Mouse (Mus musculus): Measurements from ENCODE around the gene Dnah9. TPM values are rescaled to one million over a fixed set of nuclear protein-coding genes. Genes with fewer than 3 reads are reported as not detected.

Gene Dnah9
- polyA plus RNA-seq, 1 experiment from 2014 or later, result not detected

DNA sequence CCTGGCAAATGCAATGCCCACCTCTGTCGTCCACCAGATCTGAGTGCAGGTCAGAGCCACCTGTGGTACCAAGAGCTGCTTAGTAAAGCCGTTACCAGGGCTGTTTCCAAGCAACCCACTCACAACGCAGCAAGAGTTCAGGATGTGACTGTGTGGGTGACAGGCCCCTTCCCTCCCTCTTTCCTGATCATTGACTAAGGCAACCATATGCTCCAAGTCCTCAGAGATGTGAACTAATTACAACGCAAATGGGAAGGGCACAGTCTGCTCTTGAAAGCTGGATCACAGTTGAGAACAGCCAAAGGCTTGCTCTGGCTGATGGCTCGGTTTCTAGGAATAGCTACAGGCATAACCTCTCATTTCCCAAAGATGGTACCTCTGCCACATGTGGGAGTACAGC, 95.4 kb downstream of the Dnah9 start:
- H3K36me3 ChIP-seq (replicated peaks), result no peaks in the 10 kb centered on the region
- no peak for ATAC-seq (ENCODE audit: insufficient read depth)
- WGBS (ENCODE audit: insufficient replicate concordance), result 54% methylated on average over 5 of the region's 5 CpGs

GRCm38 (mm10) chr11:66058956-66059355, 109.4 kb downstream of the Dnah9 start:
- no peak for ATAC-seq (ENCODE audit: insufficient read depth)
- H3K9ac ChIP-seq, result no peak overlapping the region
- no peaks in the 10 kb centered on the region for H3K9me3 ChIP-seq (replicated peaks)
- H3K27me3 ChIP-seq, result no peaks in the 10 kb centered on the region
- H3K27ac ChIP-seq (replicated peaks), result no peak overlapping the region
- 37% methylated on average over 3 of the region's 3 CpGs for WGBS (ENCODE audit: insufficient replicate concordance)
- no peak overlapping the region for H3K4me2 ChIP-seq
- H3K4me3 ChIP-seq (replicated peaks), result no peak overlapping the region
- H3K36me3 ChIP-seq (replicated peaks), result no peaks in the 10 kb centered on the region
- no peaks in the 10 kb centered on the region for H3K4me1 ChIP-seq (replicated peaks)

More for the DNA sequence above, 95.4 kb downstream of the Dnah9 start:
- Histone ChIP-seq H3K4me2 (no peak overlapping the region), H3K9ac (no peak overlapping the region), H3K27me3 (no peaks in the 10 kb centered on the region), H3K9me3 (replicated peaks) (no peaks in the 10 kb centered on the region), H3K4me3 (replicated peaks) (no peak overlapping the region), H3K4me1 (replicated peaks) (no peaks in the 10 kb centered on the region), H3K27ac (replicated peaks) (no peak overlapping the region)

DNA sequence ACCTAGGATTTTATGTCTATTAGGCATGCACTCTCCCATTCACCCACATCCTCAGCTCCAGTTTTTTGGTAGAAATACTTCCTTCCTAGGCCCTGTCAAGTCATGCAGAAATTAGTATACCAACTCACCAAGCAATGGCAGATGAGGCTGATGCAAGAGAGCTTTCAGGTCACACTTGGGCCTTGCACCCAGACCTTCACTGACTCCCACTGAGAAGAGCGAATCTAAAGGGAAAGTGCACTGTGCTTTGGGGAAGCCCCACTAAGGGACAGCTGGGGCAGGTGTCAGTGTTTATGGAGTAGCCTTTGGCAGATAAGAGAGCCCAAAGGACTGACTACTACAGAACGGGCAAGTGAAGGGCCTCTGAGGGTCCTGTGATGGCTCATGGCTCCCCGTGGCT, 117.1 kb downstream of the Dnah9 start:
- no peak overlapping the region for H3K4me3 ChIP-seq (replicated peaks)
- H3K4me2 ChIP-seq, result no peak overlapping the region
- H3K4me1 ChIP-seq (replicated peaks), result no peaks in the 10 kb centered on the region
- WGBS (ENCODE audit: insufficient replicate concordance), result 57% methylated on average over 3 of the region's 3 CpGs
- no peak overlapping the region for H3K9ac ChIP-seq
- no peaks in the 10 kb centered on the region for H3K9me3 ChIP-seq (replicated peaks)
- H3K36me3 ChIP-seq (replicated peaks), result no peaks in the 10 kb centered on the region
- no peak overlapping the region for H3K27ac ChIP-seq (replicated peaks)
- no peak for ATAC-seq (ENCODE audit: insufficient read depth)
- H3K27me3 ChIP-seq, result no peaks in the 10 kb centered on the region

DNA sequence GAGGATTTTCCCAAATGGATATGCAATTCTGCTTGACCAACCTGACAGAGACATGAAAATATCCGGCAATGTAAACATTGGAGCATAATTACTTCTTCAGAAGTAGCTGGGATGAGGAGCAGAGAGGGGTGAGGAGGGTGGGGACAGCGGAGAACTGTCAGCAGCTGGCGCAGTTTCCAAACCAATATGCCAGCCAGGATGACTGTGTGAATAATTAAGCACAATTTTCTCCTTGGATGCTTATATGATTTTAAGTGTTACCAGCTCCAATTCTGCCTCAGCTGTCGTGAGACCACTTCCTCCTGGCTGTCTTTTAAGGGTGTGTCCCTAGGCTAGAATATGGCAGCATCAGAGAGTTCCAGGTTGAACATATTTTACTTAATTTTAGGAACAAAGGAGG, 119.2 kb downstream of the Dnah9 start:
- no peaks in the 10 kb centered on the region for H3K4me1 ChIP-seq (replicated peaks)
- no peaks in the 10 kb centered on the region for H3K36me3 ChIP-seq (replicated peaks)
- H3K9me3 ChIP-seq (replicated peaks), result no peaks in the 10 kb centered on the region
- H3K4me3 ChIP-seq (replicated peaks), result no peak overlapping the region
- no peaks in the 10 kb centered on the region for H3K27me3 ChIP-seq
- H3K9ac ChIP-seq, result no peak overlapping the region
- H3K27ac ChIP-seq (replicated peaks), result no peak overlapping the region
- 47% methylated on average over 4 of the region's 4 CpGs for WGBS (ENCODE audit: insufficient replicate concordance)
- H3K4me2 ChIP-seq, result no peak overlapping the region
- ATAC-seq (ENCODE audit: insufficient read depth), result no peak

GRCm38 (mm10) chr11:66046594-66047193, 121.7 kb downstream of the Dnah9 start:
- H3K4me3 ChIP-seq (replicated peaks), result no peak overlapping the region
- ATAC-seq (ENCODE audit: insufficient read depth), result no peak
- H3K27me3 ChIP-seq, result no peaks in the 10 kb centered on the region
- H3K4me2 ChIP-seq, result no peak overlapping the region
- no peaks in the 10 kb centered on the region for H3K4me1 ChIP-seq (replicated peaks)
- H3K9ac ChIP-seq, result no peak overlapping the region
- WGBS (ENCODE audit: insufficient replicate concordance), result 52% methylated on average over 4 of the region's 4 CpGs
- no peaks in the 10 kb centered on the region for H3K9me3 ChIP-seq (replicated peaks)
- H3K27ac ChIP-seq (replicated peaks), result no peak overlapping the region
- no peaks in the 10 kb centered on the region for H3K36me3 ChIP-seq (replicated peaks)

- H3K9me3 ChIP-seq (replicated peaks), result no peaks in the 10 kb centered on the region
- no peaks in the 10 kb centered on the region for H3K4me1 ChIP-seq (replicated peaks)
- H3K9ac ChIP-seq, result no peak overlapping the region
- ATAC-seq (ENCODE audit: insufficient read depth), result no peak
- 64% methylated on average over 6 of the region's 6 CpGs for WGBS (ENCODE audit: insufficient replicate concordance)
- H3K27me3 ChIP-seq, result no peaks in the 10 kb centered on the region
- H3K4me3 ChIP-seq (replicated peaks), result no peak overlapping the region
- no peak overlapping the region for H3K4me2 ChIP-seq
- no peaks in the 10 kb centered on the region for H3K36me3 ChIP-seq (replicated peaks)
- no peak overlapping the region for H3K27ac ChIP-seq (replicated peaks)
Observed at GRCm38 (mm10) chr11:66043635-66044034, 124.7 kb downstream of the Dnah9 start.

GRCm38 (mm10) chr11:66042531-66042930, 125.8 kb downstream of the Dnah9 start:
- H3K27ac ChIP-seq (replicated peaks), result no peak overlapping the region
- no peak overlapping the region for H3K4me2 ChIP-seq
- ATAC-seq (ENCODE audit: insufficient read depth), result no peak
- whole genome bisulfite sequencing (ENCODE audit: insufficient replicate concordance), result 62% methylated on average over 2 of the region's 2 CpGs
- no peak overlapping the region for H3K9ac ChIP-seq
- no peaks in the 10 kb centered on the region for H3K27me3 ChIP-seq
- H3K4me1 ChIP-seq (replicated peaks), result no peaks in the 10 kb centered on the region
- no peaks in the 10 kb centered on the region for H3K9me3 ChIP-seq (replicated peaks)
- no peaks in the 10 kb centered on the region for H3K36me3 ChIP-seq (replicated peaks)
- no peak overlapping the region for H3K4me3 ChIP-seq (replicated peaks)

- no peak overlapping the region for H3K4me3 ChIP-seq (replicated peaks)
- H3K4me2 ChIP-seq, result no peak overlapping the region
- no peak for ATAC-seq (ENCODE audit: insufficient read depth)
- WGBS (ENCODE audit: insufficient replicate concordance), result 53% methylated on average over 1 of the region's 1 CpGs
- no peaks in the 10 kb centered on the region for H3K36me3 ChIP-seq (replicated peaks)
- H3K9me3 ChIP-seq (replicated peaks), result no peaks in the 10 kb centered on the region
- H3K9ac ChIP-seq, result no peak overlapping the region
- H3K27me3 ChIP-seq, result no peaks in the 10 kb centered on the region
- no peak overlapping the region for H3K27ac ChIP-seq (replicated peaks)
- H3K4me1 ChIP-seq (replicated peaks), result no peaks in the 10 kb centered on the region
Observed at GRCm38 (mm10) chr11:66025728-66026127, 142.6 kb downstream of the Dnah9 start.

DNA sequence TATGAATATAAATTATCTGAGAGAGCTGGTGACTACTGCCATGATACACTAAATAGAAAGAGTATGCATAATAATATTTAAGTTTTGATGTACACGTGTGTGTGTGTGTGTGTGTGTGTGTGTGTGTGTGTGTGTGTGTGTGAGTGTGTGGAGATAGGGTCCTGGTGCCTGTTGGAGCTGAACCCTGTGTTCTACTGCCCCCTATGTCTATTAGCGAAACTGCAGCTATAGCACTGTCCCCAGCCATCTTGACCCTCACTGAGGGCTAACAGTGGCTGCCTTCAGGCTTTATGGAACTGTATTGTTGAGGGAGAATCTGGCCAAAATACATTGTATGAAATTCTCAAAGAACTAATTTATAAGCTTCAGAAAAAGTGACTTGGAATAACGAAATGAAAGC, 192.5 kb downstream of the Dnah9 start:
- 30% methylated on average over 3 of the region's 3 CpGs for WGBS (ENCODE audit: insufficient replicate concordance)
- Histone ChIP-seq H3K27me3 (no peaks in the 10 kb centered on the region), H3K27ac (replicated peaks) (no peak overlapping the region), H3K9me3 (replicated peaks) (no peaks in the 10 kb centered on the region), H3K4me3 (replicated peaks) (no peak overlapping the region), H3K4me1 (replicated peaks) (no peaks in the 10 kb centered on the region), H3K4me2 (no peak overlapping the region), H3K9ac (no peak overlapping the region), H3K36me3 (replicated peaks) (no peaks in the 10 kb centered on the region)
- no peak for ATAC-seq (ENCODE audit: insufficient read depth)

DNA sequence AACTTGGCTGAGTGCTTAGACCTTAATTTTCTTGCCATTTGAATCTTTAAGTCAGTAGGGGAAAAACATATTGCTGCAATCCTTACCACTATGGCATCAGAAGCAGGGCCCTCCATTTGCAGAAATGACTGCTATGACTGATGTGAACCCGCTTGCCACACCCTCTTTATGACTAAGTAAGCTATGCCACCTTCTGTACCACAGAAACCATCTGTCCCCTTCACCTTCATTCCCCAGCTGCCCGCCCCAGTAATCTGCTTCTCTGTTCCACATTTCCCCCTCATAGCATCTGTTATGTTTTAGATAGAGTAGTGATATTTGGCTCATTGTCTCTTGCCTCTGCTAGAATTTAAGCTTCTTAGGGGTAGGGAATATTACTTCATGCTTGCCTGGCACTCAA, 237.6 kb downstream of the Dnah9 start:
- Histone ChIP-seq H3K9ac (no peak overlapping the region), H3K27ac (replicated peaks) (no peak overlapping the region), H3K9me3 (replicated peaks) (no peaks in the 10 kb centered on the region), H3K27me3 (no peaks in the 10 kb centered on the region), H3K4me2 (no peak overlapping the region), H3K4me3 (replicated peaks) (no peak overlapping the region), H3K4me1 (replicated peaks) (no peaks in the 10 kb centered on the region), H3K36me3 (replicated peaks) (no peaks in the 10 kb centered on the region)
- 53% methylated on average over 2 of the region's 2 CpGs for WGBS (ENCODE audit: insufficient replicate concordance)
- ATAC-seq (ENCODE audit: insufficient read depth), result no peak

- ATAC-seq (ENCODE audit: insufficient read depth), result no peak
- Histone ChIP-seq H3K27ac (replicated peaks) (no peak overlapping the region), H3K4me3 (replicated peaks) (no peak overlapping the region), H3K27me3 (no peaks in the 10 kb centered on the region), H3K36me3 (replicated peaks) (no peaks in the 10 kb centered on the region), H3K4me1 (replicated peaks) (no peaks in the 10 kb centered on the region), H3K9ac (no peak overlapping the region), H3K9me3 (replicated peaks) (no peaks in the 10 kb centered on the region), H3K4me2 (no peak overlapping the region)
- 57% methylated on average over 4 of the region's 4 CpGs for WGBS (ENCODE audit: insufficient replicate concordance)
Observed at GRCm38 (mm10) chr11:65930359-65930758, 238.0 kb downstream of the Dnah9 start.

DNA sequence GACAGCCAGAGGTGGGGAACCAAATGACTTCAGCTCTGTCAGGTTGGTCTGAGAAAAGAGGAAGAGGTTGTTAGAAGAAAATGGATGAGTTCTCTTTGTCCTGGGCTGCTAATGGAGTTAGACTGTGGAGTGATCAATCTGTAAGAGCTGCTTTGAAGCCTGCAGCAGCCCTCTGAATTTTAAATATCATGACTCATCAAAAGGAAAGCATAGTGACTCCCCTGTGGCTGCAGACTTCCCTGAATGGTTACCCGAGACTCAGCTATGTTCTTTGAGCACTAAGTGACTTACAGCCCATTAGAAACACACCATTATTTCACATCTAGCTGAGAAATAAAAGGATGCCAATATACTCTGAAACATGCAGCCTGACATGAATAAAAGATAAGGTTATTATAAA, 240.4 kb downstream of the Dnah9 start:
- Histone ChIP-seq H3K27me3 (no peaks in the 10 kb centered on the region), H3K4me1 (replicated peaks) (no peaks in the 10 kb centered on the region), H3K4me3 (replicated peaks) (no peak overlapping the region), H3K9me3 (replicated peaks) (no peaks in the 10 kb centered on the region), H3K9ac (no peak overlapping the region), H3K36me3 (replicated peaks) (no peaks in the 10 kb centered on the region), H3K27ac (replicated peaks) (no peak overlapping the region), H3K4me2 (no peak overlapping the region)
- no peak for ATAC-seq (ENCODE audit: insufficient read depth)
- 20% methylated on average over 1 of the region's 1 CpGs for WGBS (ENCODE audit: insufficient replicate concordance)

Measured in liver, embryonic 15.5 days (tissue).